Mouse (Mus musculus) liver, embryonic 14.5 days (tissue): Measurements from ENCODE around the gene Bsn. TPM values are rescaled to one million over a fixed set of nuclear protein-coding genes. Genes with fewer than 3 reads are reported as not detected.

Experiments used
- ATAC-seq: fragments of 200-750 bp; cut with Nextera tagmentation; 2 replicates; pipeline ENCODE4 v1.8.0; 2017; ENCODE audit warnings: moderate number of reproducible peaks, mild to moderate bottlenecking, moderate library complexity; ENCODE audit not compliant: insufficient read depth
- DNase-seq, 3 experiments: peaks; one replicate each; pipeline ENCODE4 v3.0.0-alpha.2; 2012 to 2013; ENCODE audit warnings: low read depth in 3 of 3, low spot score in 3 of 3
- H3K27ac ChIP-seq: fragments of 300-500 bp; sonication (generic); 2 replicates; pipeline ENCODE4 v1.5.1; 2014; ENCODE audit warnings: moderate library complexity, mild to moderate bottlenecking, control low read depth, inconsistent platforms
- H3K27me3 ChIP-seq: fragments of 300-500 bp; sonication (generic); 2 replicates; pipeline ENCODE4 v1.6.1; 2014; ENCODE audit warnings: mild to moderate bottlenecking, low read length, moderate library complexity; ENCODE audit not compliant: control insufficient read depth, insufficient read depth
- H3K36me3 ChIP-seq: fragments of 300-500 bp; sonication (generic); replicated peaks from 2 replicates; pipeline ENCODE4 v1.6.1; 2014; ENCODE audit warnings: low read depth; ENCODE audit not compliant: control insufficient read depth, insufficient read depth
- H3K4me1 ChIP-seq, 2 experiments: fragments of 200-500 bp in 1 of 2; fragments of 300-500 bp in 1 of 2; sonication (generic) in 1 of 2; replicated peaks; 2 replicates each; pipeline ENCODE4 v1.6.1; 2012 to 2014; ENCODE audit warnings: antibody characterized with exemption in 1 of 2, inconsistent platforms in 1 of 2, low read length in 1 of 2; ENCODE audit not compliant: control insufficient read depth in 2 of 2, insufficient read depth in 2 of 2
- H3K4me2 ChIP-seq: fragments of 300-500 bp; sonication (generic); 2 replicates; pipeline ENCODE4 v1.6.1; 2014; ENCODE audit warnings: low read depth, mild to moderate bottlenecking, control low read depth, moderate library complexity
- H3K4me3 ChIP-seq, 2 experiments: fragments of 200-500 bp in 1 of 2; fragments of 300-500 bp in 1 of 2; sonication (generic) in 1 of 2; 2 replicates each; pipeline ENCODE4 v1.5.1; 2012 to 2014; ENCODE audit warnings: low read depth in 2 of 2, low read length in 2 of 2, mild to moderate bottlenecking in 2 of 2, control low read depth in 1 of 2, inconsistent platforms in 1 of 2, moderate library complexity in 1 of 2; ENCODE audit not compliant: insufficient read depth in 1 of 2
- H3K9ac ChIP-seq: fragments of 300-500 bp; sonication (generic); replicated peaks from 2 replicates; pipeline ENCODE4 v1.6.1; 2014; ENCODE audit warnings: mild to moderate bottlenecking, control low read depth, moderate library complexity
- H3K9me3 ChIP-seq: fragments of 300-500 bp; sonication (generic); 2 replicates; pipeline ENCODE4 v1.6.1; 2016; ENCODE audit warnings: low read length, mixed read lengths; ENCODE audit not compliant: control insufficient read depth
- CTCF ChIP-seq: IDR thresholded peaks from 2 replicates; pipeline ENCODE4 v1.5.1; 2016; ENCODE audit warnings: antibody characterized with exemption, low read depth, control low read depth
- EP300 ChIP-seq: IDR thresholded peaks from 2 replicates; pipeline ENCODE4 v1.6.1; 2016; ENCODE audit warnings: antibody characterized with exemption, low read depth
- WGBS: fragments of 180-500 bp; shearing (Covaris S2); extraction: QIAGEN DNeasy Blood & Tissue Kit; methylation state at CpG from one replicate; pipeline ENCODE4 v1.1.7; 2014; ENCODE audit not compliant: insufficient replicate concordance; 5-methylcytosine and 5-hydroxymethylcytosine counted together
- polyA plus RNA-seq, 2 experiments: library from polyadenylated mRNA; depleted of rRNA in 1 of 2; stranded (reverse) in 1 of 2; unstranded in 1 of 2; fragments of >200 nt; fragmentation: Nextera tagmentation in 1 of 2; extraction: Ambion mirVana in 1 of 2; gene quantifications; 2 replicates each; pipeline versions ENCODE4 v1.2.1 to v1.2.3; 2012 to 2014

The Bsn gene
- polyA plus RNA-seq, 2 experiments, result 0.86 to 1.1 TPM

GRCm38 (mm10) chr9:108220380-108220774 lies 30.2 kb upstream of the Bsn start:
- H3K4me3 ChIP-seq, result no peak overlapping the region
- H3K4me1 ChIP-seq, result 0 out of 4 replicates have a peak, but pooled peaks cover 0 to 3% of the 10 kb centered on the region in 2 experiments
- TF ChIP-seq EP300 (no peak), CTCF (no peak)
- H3K9me3 ChIP-seq, result no peaks in the 10 kb centered on the region
- no peak overlapping the region for H3K4me2 ChIP-seq
- H3K27ac ChIP-seq, result no peak overlapping the region
- no peak overlapping the region for H3K9ac ChIP-seq
- H3K36me3 ChIP-seq, result no peaks in the 10 kb centered on the region
- no peaks in the 10 kb centered on the region for H3K27me3 ChIP-seq
- 64% methylated on average over 1 of the region's 1 CpGs for WGBS
- DNase-seq (no peak), ATAC-seq (no peak)

- no peak for ATAC-seq
- H3K4me2 ChIP-seq, result no peak overlapping the region
- TF ChIP-seq EP300 (no peak), CTCF (no peak)
- H3K9me3 ChIP-seq, result no peaks in the 10 kb centered on the region
- no peak for DNase-seq
- no peak overlapping the region for H3K27ac ChIP-seq
- H3K27me3 ChIP-seq, result no peaks in the 10 kb centered on the region
- H3K4me3 ChIP-seq, result no peak overlapping the region
- no peak overlapping the region for H3K9ac ChIP-seq
- no peaks in the 10 kb centered on the region for H3K36me3 ChIP-seq
- 79% methylated on average over 12 of the region's 12 CpGs for WGBS
- H3K4me1 ChIP-seq, result 0 out of 4 replicates have a peak, but pooled peaks cover 0 to 3% of the 10 kb centered on the region in 2 experiments
Measured at GRCm38 (mm10) chr9:108219766-108220379, 29.7 kb upstream of the Bsn start.

- Histone ChIP-seq H3K9me3 (no peaks in the 10 kb centered on the region), H3K4me2 (no peak overlapping the region), H3K4me1 (0 out of 4 replicates have a peak, but pooled peaks cover 0 to 2% of the 10 kb centered on the region in 2 experiments), H3K4me3 (no peak overlapping the region), H3K27me3 (no peaks in the 10 kb centered on the region), H3K27ac (no peak overlapping the region), H3K9ac (no peak overlapping the region), H3K36me3 (no peaks in the 10 kb centered on the region)
- DNase-seq, result no peak
- TF ChIP-seq EP300 (no peak), CTCF (no peak)
- ATAC-seq, result no peak
- 73% methylated on average over 11 of the region's 11 CpGs for WGBS
Measured at GRCm38 (mm10) chr9:108217936-108218543, 27.9 kb upstream of the Bsn start.

GRCm38 (mm10) chr9:108217406-108217805 lies 27.2 kb upstream of the Bsn start:
- H3K27me3 ChIP-seq, result no peaks in the 10 kb centered on the region
- no peaks in the 10 kb centered on the region for H3K9me3 ChIP-seq
- no peak overlapping the region for H3K9ac ChIP-seq
- H3K36me3 ChIP-seq, result no peaks in the 10 kb centered on the region
- 0 out of 4 replicates have a peak, but pooled peaks cover 0 to 2% of the 10 kb centered on the region in 2 experiments for H3K4me1 ChIP-seq
- no peak overlapping the region for H3K27ac ChIP-seq
- DNase-seq, result no peak
- no peak for TF ChIP-seq EP300
- TF ChIP-seq CTCF, result no peak
- no peak overlapping the region for H3K4me3 ChIP-seq
- no peak for ATAC-seq
- no peak overlapping the region for H3K4me2 ChIP-seq
- 70% methylated on average over 3 of the region's 3 CpGs for WGBS

GRCm38 (mm10) chr9:108213105-108213504 lies 22.9 kb upstream of the Bsn start:
- no peak for ATAC-seq
- no peak for DNase-seq

More at GRCm38 (mm10) chr9:108213105-108213504, 22.9 kb upstream of the Bsn start:
- no peak overlapping the region for H3K4me3 ChIP-seq
- H3K27me3 ChIP-seq, result no peaks in the 10 kb centered on the region
- H3K36me3 ChIP-seq, result peaks cover 1% of the 10 kb centered on the region; the same call in 1 of the 2 replicates
- no peak overlapping the region for H3K27ac ChIP-seq
- no peak overlapping the region for H3K9ac ChIP-seq
- no peaks in the 10 kb centered on the region for H3K4me1 ChIP-seq
- no peak overlapping the region for H3K4me2 ChIP-seq
- H3K9me3 ChIP-seq, result no peaks in the 10 kb centered on the region
- TF ChIP-seq CTCF (no peak), EP300 (no peak)
- WGBS, result 60% methylated on average over 7 of the region's 7 CpGs
